ENCODE assay signal across 9 mouse cellular contexts in the genomic region with DNA sequence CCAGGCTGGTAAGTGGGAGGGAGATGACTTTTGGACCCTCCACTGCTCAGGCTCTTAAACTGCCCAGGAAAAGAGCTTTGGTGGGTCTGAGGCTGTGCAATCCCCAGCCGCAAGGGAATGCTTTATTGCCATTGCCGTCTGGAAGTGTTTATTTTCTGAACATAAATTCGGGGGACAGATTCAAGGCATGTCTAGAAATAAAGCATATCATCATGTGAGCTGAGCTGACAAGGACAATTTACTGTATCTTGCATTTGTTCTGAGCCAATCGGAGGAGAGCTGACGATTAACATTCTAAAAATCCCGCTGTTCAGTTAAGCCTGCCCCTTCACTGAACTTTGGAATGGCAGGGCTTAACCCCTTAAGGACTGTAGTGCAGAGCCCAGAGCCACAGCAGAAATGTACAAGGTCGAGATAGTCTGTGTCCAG.
DNase-seq lines count a peak whose midpoint lies in the region; ATAC-seq lines count a peak whose summit lies in the region.
"Had no signal": no experiment of that assay in that cellular context is flagged by ENCODE, and none has a peak within 500 bp of the region (broad histone marks: within the 10 kb centered on the region; RNA-seq: fewer than 3 reads in every experiment).

No protein-coding gene starts in this region.

- H3K9me3 ChIP-seq in lung, embryonic 16.5 days (ENCODE audit: control insufficient read depth, low read length) = no peaks in the 10 kb centered on the region
- H3K9me3 ChIP-seq in hindbrain, embryonic 11.5 days (ENCODE audit: control insufficient read depth, low read length) = no peaks in the 10 kb centered on the region
- 0 out of 2 replicates have a peak, but pooled peaks cover 5% of the 10 kb centered on the region for H3K9me3 ChIP-seq in midbrain, embryonic 10.5 days (replicated peaks)

- intact Hi-C loops in left cerebral cortex, postnatal 36 days (cut with DNase I) = no loop called here

- H3K4me2 ChIP-seq in lung, embryonic 16.5 days (ENCODE audit: low read depth, low read length) = peak overlapping the region; percentile 29; the same call in 1 of the 2 replicates
- no peak overlapping the region; the same call in 1 of the 2 replicates for H3K4me2 ChIP-seq in hindbrain, embryonic 11.5 days (replicated peaks; ENCODE audit: low read depth, low read length)

- no peak overlapping the region for H3K27ac ChIP-seq in lung, embryonic 16.5 days (ENCODE audit: low read length)
- no peak overlapping the region for H3K27ac ChIP-seq in hindbrain, embryonic 11.5 days (ENCODE audit: low read depth, low read length)
- peak overlapping the region; percentile 53 for H3K27ac ChIP-seq in midbrain, embryonic 10.5 days (replicated peaks)

- H3K9ac ChIP-seq in lung, embryonic 16.5 days (ENCODE audit: low read length) = no peak overlapping the region
- H3K9ac ChIP-seq in hindbrain, embryonic 11.5 days (ENCODE audit: low read depth, low read length) = no peak overlapping the region

- peak; percentile 86 for ATAC-seq in lung, embryonic 16.5 days (ENCODE audit: low read depth)
- peak; percentile 92 for ATAC-seq in hindbrain, embryonic 11.5 days (ENCODE audit: low FRiP score)
- ATAC-seq in megakaryocyte, adult 5-6 weeks (ENCODE audit: poor library complexity, severe bottlenecking) = no peak
- ATAC-seq: Patski had no signal

- no peaks in the 10 kb centered on the region for H3K36me3 ChIP-seq in lung, embryonic 16.5 days (ENCODE audit: control insufficient read depth, insufficient read depth, low read length)
- H3K36me3 ChIP-seq in hindbrain, embryonic 11.5 days (ENCODE audit: control insufficient read depth, insufficient read depth, low read length) = no peaks in the 10 kb centered on the region
- no peaks in the 10 kb centered on the region for H3K36me3 ChIP-seq in midbrain, embryonic 10.5 days

- H3K4me1 ChIP-seq in lung, embryonic 16.5 days (replicated peaks; ENCODE audit: control insufficient read depth, insufficient read depth, low read length) = peaks cover 3% of the 10 kb centered on the region
- 0 out of 2 replicates have a peak, but pooled peaks cover 4% of the 10 kb centered on the region for H3K4me1 ChIP-seq in hindbrain, embryonic 11.5 days (replicated peaks; ENCODE audit: control insufficient read depth, insufficient read depth, low read length)
- peaks cover 13% of the 10 kb centered on the region for H3K4me1 ChIP-seq in midbrain, embryonic 10.5 days

- no peaks in the 10 kb centered on the region for H3K27me3 ChIP-seq in lung, embryonic 16.5 days (ENCODE audit: control insufficient read depth, insufficient read depth, low read depth, low read length)
- H3K27me3 ChIP-seq in hindbrain, embryonic 11.5 days (ENCODE audit: control insufficient read depth, insufficient read depth, low read length) = no peaks in the 10 kb centered on the region
- H3K27me3 ChIP-seq in midbrain, embryonic 10.5 days (ENCODE audit: low read depth, poor library complexity, severe bottlenecking) = no peaks in the 10 kb centered on the region
- H3K27me3 ChIP-seq: Patski had no signal

- no peak overlapping the region for H3K4me3 ChIP-seq in lung, embryonic 16.5 days (ENCODE audit: low read length)
- no peak overlapping the region for H3K4me3 ChIP-seq in hindbrain, embryonic 11.5 days (ENCODE audit: low read depth, low read length)
- H3K4me3 ChIP-seq in midbrain, embryonic 10.5 days = peak overlapping the region; percentile 40

- 3% methylated on average over 7 of the region's 7 CpGs for WGBS in lung, embryonic 16.5 days
- 6% methylated on average over 7 of the region's 7 CpGs for WGBS in hindbrain, embryonic 11.5 days
- 8% methylated on average over 7 of the region's 7 CpGs for WGBS in midbrain, embryonic 10.5 days

- no peak for DNase-seq in lung, postnatal 25 days (ENCODE audit: low spot score)
- peak; percentile 46 for DNase-seq in hindbrain, embryonic 11.5 days (ENCODE audit: low spot score)
- DNase-seq in midbrain, embryonic 10.5 days (ENCODE audit: low spot score) = peak; percentile 45
- DNase-seq in left cerebral cortex, postnatal 36 days (ENCODE audit: low spot score in 2 of 2) = no peak
- DNase-seq in adrenal gland, adult 18-20 months (ENCODE audit: low spot score in 2 of 2) = no peak
- DNase-seq: cerebellum, adult 8-10 months had no signal

Comparison
In these comparisons a context has a peak if more than half of its experiments do, and no peak if none do; other contexts are left out.
1. DNase-seq: peak in hindbrain, embryonic 11.5 days (single experiment) and midbrain, embryonic 10.5 days (single experiment); none in lung, postnatal 25 days (single experiment), left cerebral cortex, postnatal 36 days (0 of 2) and adrenal gland, adult 18-20 months (0 of 2).